Mouse (Mus musculus) ES-E14 (cell line): ENCODE data around the gene Mbtd1.

Experiments used
- CHD2 ChIP-seq: IDR thresholded peaks from 2 replicates; pipeline ENCODE4 v1.6.1; 2014; ENCODE audit warnings: mild to moderate bottlenecking, low read depth, low read length, inconsistent platforms
- ZNF384 ChIP-seq: IDR thresholded peaks from 2 replicates; pipeline ENCODE4 v1.6.1; 2012; ENCODE audit warnings: low read depth, low read length, inconsistent platforms

DNA sequence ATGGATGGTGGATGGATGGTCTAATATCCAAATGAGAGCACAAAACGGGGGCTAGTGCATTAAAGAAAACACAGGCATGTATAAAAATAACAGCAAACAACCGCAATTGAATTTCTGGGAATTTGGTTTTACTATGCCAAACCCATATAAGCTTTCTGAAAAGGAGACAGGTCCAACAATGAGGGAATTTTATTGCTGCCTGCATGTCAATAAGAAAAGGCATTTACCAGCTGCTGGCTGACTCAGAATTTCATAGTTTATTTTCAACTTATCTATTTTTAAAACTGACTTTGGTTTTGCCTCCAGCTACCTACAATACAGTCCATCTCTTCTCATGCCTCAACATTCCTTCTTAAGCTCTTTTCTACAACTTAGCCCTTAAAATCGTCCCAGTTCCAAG is 33.1 kb upstream of the Mbtd1 start:
- TF ChIP-seq CHD2 (no peak), ZNF384 (no peak)
